Mouse (Mus musculus) stomach, postnatal 0 days (tissue): ENCODE measurements at regions not wholly inside any gene's neighbourhood (a gene's known extent, or its start where the extent isn't known, plus 50 kb on each side); places are given as distances from the start of the nearest gene placed in this dataset.

Source experiments
- ATAC-seq: fragments of 200-750 bp; cut with Nextera tagmentation; 2 replicates; pipeline ENCODE4 v1.8.0; 2017; ENCODE audit not compliant: low FRiP score, low TSS enrichment
- DNase-seq: peaks from one replicate; pipeline ENCODE4 v3.0.0-alpha.2; 2016; ENCODE audit warnings: low spot score
- H3K27ac ChIP-seq: fragments of 300-500 bp; sonication (generic); replicated peaks from 2 replicates; pipeline ENCODE4 v1.5.1; 2014; ENCODE audit warnings: mild to moderate bottlenecking, control low read depth
- H3K27me3 ChIP-seq: fragments of 300-500 bp; sonication (generic); 2 replicates; pipeline ENCODE4 v1.6.1; 2014; ENCODE audit warnings: low read length; ENCODE audit not compliant: control insufficient read depth, insufficient read depth
- H3K36me3 ChIP-seq: fragments of 300-500 bp; sonication (generic); 2 replicates; pipeline ENCODE4 v1.6.1; 2014; ENCODE audit warnings: low read length, mixed read lengths; ENCODE audit not compliant: control insufficient read depth, insufficient read depth
- H3K4me1 ChIP-seq: fragments of 300-500 bp; sonication (generic); replicated peaks from 2 replicates; pipeline ENCODE4 v1.6.1; 2014; ENCODE audit warnings: antibody characterized with exemption; ENCODE audit not compliant: control insufficient read depth, insufficient read depth
- H3K4me2 ChIP-seq: fragments of 300-500 bp; sonication (generic); replicated peaks from 2 replicates; pipeline ENCODE4 v1.6.1; 2014; ENCODE audit warnings: low read depth, mild to moderate bottlenecking, control low read depth, moderate library complexity
- H3K4me3 ChIP-seq: fragments of 300-500 bp; sonication (generic); 2 replicates; pipeline ENCODE4 v1.5.1; 2014; ENCODE audit warnings: low read depth, low read length, control low read depth
- H3K9ac ChIP-seq: fragments of 300-500 bp; sonication (generic); 2 replicates; pipeline ENCODE4 v1.6.1; 2014; ENCODE audit warnings: mild to moderate bottlenecking, low read length, control low read depth, mixed read lengths
- H3K9me3 ChIP-seq: fragments of 300-500 bp; sonication (generic); 2 replicates; pipeline ENCODE4 v1.6.1; 2016; ENCODE audit warnings: low read length; ENCODE audit not compliant: control insufficient read depth
- CTCF ChIP-seq: IDR thresholded peaks from 2 replicates; pipeline ENCODE4 v1.5.1; 2016; ENCODE audit warnings: antibody characterized with exemption, low read depth, mild to moderate bottlenecking, moderate library complexity
- EP300 ChIP-seq: optimal IDR thresholded peaks from 2 replicates; pipeline ENCODE3; 2016; ENCODE audit warnings: antibody characterized with exemption
- WGBS: fragments of 180-500 bp; shearing (Covaris S2); extraction: QIAGEN DNeasy Blood & Tissue Kit; methylation state at CpG from one replicate; pipeline ENCODE4 v1.1.7; 2014; 5-methylcytosine and 5-hydroxymethylcytosine counted together

- Histone ChIP-seq H3K27me3 (no peaks in the 10 kb centered on the region), H3K4me1 (no peaks in the 10 kb centered on the region), H3K27ac (no peak overlapping the region), H3K9me3 (no peaks in the 10 kb centered on the region), H3K4me2 (no peak overlapping the region), H3K9ac (no peak overlapping the region), H3K4me3 (no peak overlapping the region), H3K36me3 (no peaks in the 10 kb centered on the region)
- no peak for DNase-seq
- WGBS, result 65% methylated on average over 5 of the region's 5 CpGs
- no peak for ATAC-seq
- TF ChIP-seq CTCF, result no peak
- no peak for TF ChIP-seq EP300
These were observed 58.9 kb upstream of the Slc9a9 start for GRCm38 (mm10) chr9:94610600-94611337.

GRCm38 (mm10) chr9:94613891-94614671 is 55.6 kb upstream of the Slc9a9 start:
- DNase-seq (no peak), ATAC-seq (no peak)
- Histone ChIP-seq H3K4me3 (no peak overlapping the region), H3K27ac (no peak overlapping the region), H3K9ac (no peak overlapping the region), H3K27me3 (no peaks in the 10 kb centered on the region), H3K9me3 (no peaks in the 10 kb centered on the region), H3K4me1 (no peaks in the 10 kb centered on the region), H3K4me2 (no peak overlapping the region), H3K36me3 (no peaks in the 10 kb centered on the region)
- peak; percentile 79 for TF ChIP-seq CTCF
- TF ChIP-seq EP300, result no peak
- 35% methylated on average over 6 of the region's 6 CpGs for WGBS

GRCm38 (mm10) chr9:94615205-94615604 is 54.5 kb upstream of the Slc9a9 start:
- DNase-seq, result no peak
- 76% methylated on average over 11 of the region's 11 CpGs for WGBS
- Histone ChIP-seq H3K4me1 (no peaks in the 10 kb centered on the region), H3K4me3 (no peak overlapping the region), H3K36me3 (no peaks in the 10 kb centered on the region), H3K27me3 (no peaks in the 10 kb centered on the region), H3K9ac (no peak overlapping the region), H3K4me2 (no peak overlapping the region), H3K9me3 (no peaks in the 10 kb centered on the region), H3K27ac (no peak overlapping the region)
- TF ChIP-seq EP300 (no peak), CTCF (no peak)
- no peak for ATAC-seq

- Histone ChIP-seq H3K4me1 (no peaks in the 10 kb centered on the region), H3K27ac (no peak overlapping the region), H3K36me3 (no peaks in the 10 kb centered on the region), H3K9ac (no peak overlapping the region), H3K27me3 (no peaks in the 10 kb centered on the region), H3K9me3 (no peaks in the 10 kb centered on the region), H3K4me2 (no peak overlapping the region), H3K4me3 (no peak overlapping the region)
- DNase-seq (no peak), ATAC-seq (no peak)
- 71% methylated on average over 6 of the region's 6 CpGs for WGBS
- TF ChIP-seq CTCF, result no peak
- no peak for TF ChIP-seq EP300
These were observed 51.5 kb upstream of the Slc9a9 start for GRCm38 (mm10) chr9:94618079-94618786.
